13 mouse cellular contexts compared by ENCODE assay signal in genomic region chr11:116935354-116935753, GRCm38 (mm10). TPM values are rescaled to one million over a fixed set of nuclear protein-coding genes. Genes with fewer than 3 reads are reported as not detected.
DNase-seq lines count a peak whose midpoint lies in the region; ATAC-seq and TF ChIP-seq lines count a peak whose summit lies in the region.
"Had no signal": no experiment of that assay in that cellular context is flagged by ENCODE, and none has a peak within 500 bp of the region (broad histone marks: within the 10 kb centered on the region; RNA-seq: fewer than 3 reads in every experiment).

No protein-coding gene starts in this region.

- no peak for ATAC-seq in midbrain, embryonic 12.5 days (ENCODE audit: low FRiP score, low read depth)
- ATAC-seq in neural tube, embryonic 15.5 days (ENCODE audit: low FRiP score), result peak; percentile 60

- peaks cover 10% of the 10 kb centered on the region; the same call in 1 of the 2 replicates for H3K27me3 ChIP-seq in midbrain, embryonic 12.5 days
- no peaks in the 10 kb centered on the region for H3K27me3 ChIP-seq in neural tube, embryonic 15.5 days (replicated peaks)

- no peaks in the 10 kb centered on the region for H3K9me3 ChIP-seq in midbrain, embryonic 12.5 days
- H3K9me3 ChIP-seq in neural tube, embryonic 15.5 days (replicated peaks), result no peaks in the 10 kb centered on the region

- TF ChIP-seq CTCF in layer of hippocampus, adult 2 months (conservative IDR thresholded peaks at IDR 0.05), result no peak

- peaks cover 22% of the 10 kb centered on the region for H3K4me1 ChIP-seq in midbrain, embryonic 12.5 days
- peaks cover 53% of the 10 kb centered on the region for H3K4me1 ChIP-seq in neural tube, embryonic 15.5 days

- peak; percentile 48 for DNase-seq in embryo, embryonic 11 days
- no peak for DNase-seq in embryo, embryonic 10.5 days (ENCODE audit: low spot score)
- DNase-seq in layer of hippocampus, adult 2 months (ENCODE audit: low spot score in 2 of 2), result no peak
- DNase-seq in layer of hippocampus, adult 9-10 months (ENCODE audit: low spot score), result no peak
- no peak for DNase-seq in yolk sac, embryonic 10.5 days (ENCODE audit: low spot score)
- DNase-seq in gastrocnemius, postnatal 4 days (ENCODE audit: low spot score in 2 of 2), result no peak
- DNase-seq: cerebellum, postnatal 14 days; kidney, postnatal 36 days; spleen, adult 18-20 months had no signal

- H3K9ac ChIP-seq in midbrain, embryonic 12.5 days (replicated peaks), result 0 out of 2 replicates have a peak overlapping the region, but pooled peaks have one; percentile 15
- H3K9ac ChIP-seq in neural tube, embryonic 15.5 days (replicated peaks), result no peak overlapping the region

- H3K36me3 ChIP-seq in midbrain, embryonic 12.5 days, result peaks cover 67% of the 10 kb centered on the region
- peaks cover 24% of the 10 kb centered on the region for H3K36me3 ChIP-seq in neural tube, embryonic 15.5 days

- 0 out of 2 replicates have a peak overlapping the region, but pooled peaks have one; percentile 23 for H3K27ac ChIP-seq in layer of hippocampus, adult 2 months
- H3K27ac ChIP-seq in midbrain, embryonic 12.5 days (replicated peaks), result no peak overlapping the region; the same call in 1 of the 2 replicates
- H3K27ac ChIP-seq in neural tube, embryonic 15.5 days (replicated peaks), result peak overlapping the region; percentile 73

- H3K4me3 ChIP-seq in layer of hippocampus, adult 2 months, result no peak overlapping the region
- H3K4me3 ChIP-seq in midbrain, embryonic 12.5 days, result no peak overlapping the region
- no peak overlapping the region for H3K4me3 ChIP-seq in neural tube, embryonic 15.5 days (replicated peaks)

- 66% methylated on average over 8 of the region's 9 CpGs for WGBS in midbrain, embryonic 12.5 days
- 8% methylated on average over 9 of the region's 9 CpGs for whole genome bisulfite sequencing in neural tube, embryonic 15.5 days

- no peak overlapping the region for H3K4me2 ChIP-seq in midbrain, embryonic 12.5 days (replicated peaks)
- H3K4me2 ChIP-seq in neural tube, embryonic 15.5 days, result no peak overlapping the region

RNA-seq across cellular contexts. Expression of gene Mgat5b, which starts 16.7 kb away (rescaled TPM):
- 10 to 100 TPM; 51.0 to 51.2 TPM for total RNA-seq in layer of hippocampus, adult 2 months (2021)
- 17.7 and 22.5 TPM in 2 replicates for polyA plus RNA-seq in midbrain, embryonic 12.5 days (2016; fragmentation: Nextera tagmentation; extraction: Ambion mirVana)
- polyA plus RNA-seq in neural tube, embryonic 15.5 days (2015; fragmentation: Nextera tagmentation; extraction: Ambion mirVana), result 20.1 and 25.0 TPM in 2 replicates
- 1 to 10 TPM; 1.3 to 1.4 TPM for total RNA-seq in gastrocnemius, postnatal 4 days (2021)
- total RNA-seq: hematopoietic stem cell, adult 5-6 weeks; liver, adult 2 months had no signal
- polyA plus RNA-seq: liver, adult 2 months had no signal

Comparison
In these comparisons a context has a peak if more than half of its experiments do, and no peak if none do; other contexts are left out.
1. RNA of gene Mgat5b, which starts 16.7 kb away (total RNA-seq): 51.0 to 51.2 TPM in layer of hippocampus, adult 2 months; 1.3 to 1.4 TPM in gastrocnemius, postnatal 4 days; every median in the first group is over 10 times any median in the second.